Mouse (Mus musculus): ENCODE measurements around the gene Tfap2e.

DNA sequence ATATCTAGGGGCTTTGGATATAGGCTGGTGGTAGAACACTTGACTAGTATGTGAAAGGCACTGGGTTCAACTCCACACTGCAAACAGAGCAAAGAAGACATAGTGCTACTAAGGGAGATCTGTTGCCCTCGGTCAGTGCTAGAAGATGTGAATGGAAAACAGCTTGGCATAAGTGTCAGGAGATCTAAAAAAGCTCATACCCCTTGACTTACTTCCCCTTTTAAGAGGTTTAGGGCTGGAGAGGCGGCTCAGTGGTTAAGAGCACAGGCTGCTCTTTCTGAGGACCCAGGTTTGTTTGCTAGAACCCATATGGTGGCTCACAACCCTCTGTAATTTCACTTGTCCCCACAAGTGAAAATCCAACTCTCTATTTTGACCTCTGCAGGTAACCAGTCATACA is 23.4 kb upstream of the Tfap2e start:
- TF ChIP-seq CTCF (conservative IDR thresholded peaks at IDR 0.05; ENCODE audit: insufficient read depth, insufficient read length, low read depth, low read length) (no peak), POLR2A (IDR thresholded peaks at IDR 0.05; ENCODE audit: low read depth, low read length) (no peak)
